Mouse (Mus musculus) G1E (cell line): Measurements from ENCODE around the gene Neurl4. TPM values are rescaled to one million over a fixed set of nuclear protein-coding genes. Genes with fewer than 3 reads are reported as not detected.

Source experiments
- ATAC-seq: 2 replicates; pipeline ENCODE4 v1.8.0; 2016; ENCODE audit warnings: mild to moderate bottlenecking; ENCODE audit not compliant: insufficient number of reproducible peaks, poor library complexity, low FRiP score, severe bottlenecking; ENCODE audit errors: extremely low read depth
- DNase-seq: peaks from one replicate; pipeline ENCODE4 v3.0.0; 2012; ENCODE audit warnings: low spot score
- H3K27me3 ChIP-seq: 2 replicates; pipeline ENCODE4 v1.6.1; 2012; ENCODE audit warnings: mild to moderate bottlenecking, low read length, inconsistent platforms; ENCODE audit not compliant: insufficient read depth
- H3K36me3 ChIP-seq: replicated peaks from 2 replicates; pipeline ENCODE3; 2012; ENCODE audit warnings: mild to moderate bottlenecking, inconsistent platforms
- H3K4me1 ChIP-seq: 2 replicates; pipeline ENCODE4 v1.6.1; 2012; ENCODE audit warnings: low read depth, low read length, inconsistent platforms, mixed read lengths; ENCODE audit not compliant: insufficient read depth
- H3K4me3 ChIP-seq: 2 replicates; pipeline ENCODE4 v1.5.1; 2012; ENCODE audit warnings: low read depth, mild to moderate bottlenecking, inconsistent platforms, low read length, moderate library complexity, mixed read lengths
- H3K9me3 ChIP-seq: replicated peaks from 2 replicates; pipeline ENCODE4 v1.6.1; 2012; ENCODE audit warnings: inconsistent platforms
- CTCF ChIP-seq: IDR thresholded peaks from 2 replicates; pipeline ENCODE4 v1.5.1; 2012; ENCODE audit warnings: low read depth, low read length, inconsistent platforms, mixed read lengths
- GATA1 ChIP-seq: IDR thresholded peaks from 2 replicates; pipeline ENCODE4 v1.6.1; 2012; ENCODE audit warnings: borderline replicate concordance, low read length, inconsistent platforms, mixed read lengths
- GATA2 ChIP-seq: IDR thresholded peaks from 2 replicates; pipeline ENCODE4 v1.6.1; 2012; ENCODE audit warnings: low read depth, low read length, inconsistent platforms, borderline replicate concordance
- POLR2AphosphoS5 ChIP-seq: IDR thresholded peaks from 2 replicates; pipeline ENCODE4 v1.6.1; 2012; ENCODE audit warnings: low read depth, low read length, inconsistent platforms; ENCODE audit not compliant: insufficient replicate concordance
- TAL1 ChIP-seq: conservative IDR thresholded peaks from 2 replicates; pipeline ENCODE4 v1.6.1; 2012; ENCODE audit warnings: low read depth, low read length, inconsistent platforms, mixed read lengths
- polyA plus RNA-seq: library from polyadenylated mRNA; stranded (reverse); fragments of >175 nt; gene quantifications from 2 replicates; pipeline ENCODE4 v1.2.3, GENCODE M21; 2012
- total RNA-seq, 2 experiments: library from RNA; stranded (forward) in 1 of 2; stranded (reverse) in 1 of 2; fragments of 200-1000 nt in 1 of 2; fragments of >200 nt in 1 of 2; fragmentation: Nextera tagmentation in 1 of 2; gene quantifications; 2 replicates each; pipeline ENCODE4 v1.2.3; 2014 to 2017

Gene Neurl4
- total and polyA plus RNA-seq, 3 experiments, result 25.7 to 87.0 (median 27.2) TPM

GRCm38 (mm10) chr11:69864138-69864860, 36.6 kb upstream of the Neurl4 start:
- Histone ChIP-seq H3K36me3 (no peaks in the 10 kb centered on the region), H3K4me3 (no peak overlapping the region), H3K4me1 (peaks cover 12% of the 10 kb centered on the region), H3K27me3 (peaks cover 36% of the 10 kb centered on the region), H3K9me3 (no peaks in the 10 kb centered on the region)
- ATAC-seq (no peak), DNase-seq (no peak)
- TF ChIP-seq POLR2AphosphoS5 (no peak), GATA1 (no peak)

GRCm38 (mm10) chr11:69865561-69865960, 35.3 kb upstream of the Neurl4 start:
- no peak for DNase-seq
- Histone ChIP-seq H3K4me3 (no peak overlapping the region), H3K9me3 (no peaks in the 10 kb centered on the region), H3K27me3 (peaks cover 33% of the 10 kb centered on the region), H3K36me3 (no peaks in the 10 kb centered on the region), H3K4me1 (peaks cover 12% of the 10 kb centered on the region)
- no peak for ATAC-seq
- TF ChIP-seq CTCF (no peak), POLR2AphosphoS5 (no peak), TAL1 (no peak), GATA2 (no peak)

GRCm38 (mm10) chr11:69867335-69867734, 33.5 kb upstream of the Neurl4 start:
- peaks cover 39% of the 10 kb centered on the region for H3K27me3 ChIP-seq
- H3K4me1 ChIP-seq, result peaks cover 12% of the 10 kb centered on the region
- H3K9me3 ChIP-seq, result no peaks in the 10 kb centered on the region
- DNase-seq, result no peak
- TF ChIP-seq GATA1 (no peak), TAL1 (no peak), CTCF (no peak), GATA2 (no peak), POLR2AphosphoS5 (no peak)
- H3K36me3 ChIP-seq, result no peaks in the 10 kb centered on the region
- no peak overlapping the region for H3K4me3 ChIP-seq
- no peak for ATAC-seq

- ATAC-seq (no peak), DNase-seq (no peak)
- TF ChIP-seq GATA2, result no peak
- no peak for TF ChIP-seq CTCF
- TF ChIP-seq POLR2AphosphoS5, result no peak
- TF ChIP-seq GATA1, result no peak
- no peak for TF ChIP-seq TAL1
- no peaks in the 10 kb centered on the region for H3K9me3 ChIP-seq
- H3K4me3 ChIP-seq, result no peak overlapping the region
- H3K36me3 ChIP-seq, result no peaks in the 10 kb centered on the region
- peaks cover 43% of the 10 kb centered on the region for H3K27me3 ChIP-seq
- peaks cover 8% of the 10 kb centered on the region; the same call in 1 of the 2 replicates for H3K4me1 ChIP-seq
Measured at GRCm38 (mm10) chr11:69870289-69871069, 30.4 kb upstream of the Neurl4 start.

DNA sequence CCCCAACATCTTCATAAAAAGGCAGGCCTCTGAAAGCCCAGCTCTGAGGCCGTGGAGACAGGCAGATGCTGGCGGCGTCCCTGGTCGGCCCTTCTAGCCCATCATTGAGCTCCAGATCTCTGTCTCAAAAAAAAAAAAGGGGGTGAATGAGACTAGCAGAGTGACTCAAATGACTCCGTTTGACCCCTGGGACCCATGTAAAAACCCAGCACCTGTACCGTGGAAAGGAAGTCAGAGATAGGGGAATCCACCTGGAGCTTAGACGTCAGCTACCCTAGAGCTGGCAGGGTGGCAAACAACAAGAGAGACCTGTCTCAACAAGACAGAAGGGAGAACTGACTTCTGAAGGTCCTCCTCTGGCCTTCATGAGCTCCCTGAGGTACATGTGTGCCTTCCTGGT, 29.1 kb upstream of the Neurl4 start:
- TF ChIP-seq POLR2AphosphoS5, result no peak
- TF ChIP-seq TAL1, result no peak
- TF ChIP-seq CTCF, result no peak
- TF ChIP-seq GATA1, result no peak
- no peak for TF ChIP-seq GATA2
- H3K9me3 ChIP-seq, result no peaks in the 10 kb centered on the region
- no peak overlapping the region for H3K4me3 ChIP-seq
- DNase-seq, result no peak
- H3K27me3 ChIP-seq, result peaks cover 32% of the 10 kb centered on the region
- ATAC-seq, result no peak
- peaks cover 16% of the 10 kb centered on the region for H3K4me1 ChIP-seq
- no peaks in the 10 kb centered on the region for H3K36me3 ChIP-seq

- TF ChIP-seq GATA1 (no peak), TAL1 (no peak), GATA2 (no peak), CTCF (no peak), POLR2AphosphoS5 (no peak)
- H3K4me1 ChIP-seq, result peaks cover 16% of the 10 kb centered on the region
- H3K9me3 ChIP-seq, result no peaks in the 10 kb centered on the region
- no peak overlapping the region for H3K4me3 ChIP-seq
- no peak for DNase-seq
- peaks cover 26% of the 10 kb centered on the region for H3K27me3 ChIP-seq
- no peaks in the 10 kb centered on the region for H3K36me3 ChIP-seq
- ATAC-seq, result no peak
Measured at GRCm38 (mm10) chr11:69872451-69872850, 28.4 kb upstream of the Neurl4 start.
